Mouse (Mus musculus): ENCODE data around the gene Gm20388.

DNA sequence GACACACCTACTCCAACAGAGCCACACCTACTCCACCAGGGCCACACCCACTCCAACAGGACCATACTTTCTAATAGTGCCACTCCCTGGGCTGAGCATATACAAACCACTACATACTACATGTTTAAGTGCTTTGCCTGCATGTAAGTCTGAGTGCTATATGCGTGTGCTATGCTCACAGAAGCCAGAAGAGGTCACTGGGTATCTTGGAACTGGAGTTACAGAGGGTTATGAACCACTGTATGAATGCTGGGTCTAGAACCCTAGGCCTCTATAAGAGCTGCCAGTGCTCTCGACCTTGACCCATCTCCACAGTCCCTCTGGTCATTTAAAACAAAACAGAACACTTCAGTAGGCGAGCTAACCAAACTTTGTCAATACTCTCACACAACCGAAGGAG is 70.6 kb downstream of the Gm20388 start:
- TF ChIP-seq CTCF (IDR thresholded peaks at IDR 0.05; ENCODE audit: low read depth, low read length) (no peak), EP300 (IDR thresholded peaks at IDR 0.05; ENCODE audit: insufficient read depth, low read depth, low read length) (no peak)

All from ES-Bruce4 (cell line).